Comparison of ENCODE assay signal across 7 mouse cellular contexts in the genomic region with DNA sequence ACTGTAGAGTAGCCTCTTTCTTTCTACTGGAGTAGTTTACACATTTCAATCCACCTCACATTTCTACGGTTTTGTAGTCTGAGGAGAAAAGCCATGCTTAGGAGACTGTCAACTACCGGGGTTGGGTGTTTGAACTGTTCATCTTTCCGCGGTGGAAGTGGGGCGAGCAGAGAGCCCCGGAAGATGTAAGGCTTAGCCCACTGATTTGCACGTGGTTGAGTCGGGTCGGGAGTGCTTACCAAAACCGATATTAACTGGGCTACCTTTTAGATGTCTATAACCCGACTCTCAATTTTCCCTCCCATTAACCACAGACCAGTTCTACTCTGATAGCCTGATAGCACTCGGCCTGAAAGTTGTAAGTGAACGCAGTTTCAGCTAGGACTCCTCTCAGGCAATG. TPM values are rescaled to one million over a fixed set of nuclear protein-coding genes. Genes with fewer than 3 reads are reported as not detected.
A peak's percentile ranks its signal among the peaks of the same experiment; 100 is the strongest.
DNase-seq lines count a peak whose midpoint lies in the region; ATAC-seq and TF ChIP-seq lines count a peak whose summit lies in the region.

No protein-coding gene starts in this region.

- H3K4me2 ChIP-seq in lung, postnatal 0 days (replicated peaks; ENCODE audit: low read depth, low read length) = peak overlapping the region; percentile 74; the same call in 1 of the 2 replicates

- no peak for ATAC-seq in lung, postnatal 0 days

- H3K36me3 ChIP-seq in lung, postnatal 0 days (ENCODE audit: insufficient read depth, low read length) = no peaks in the 10 kb centered on the region
- peaks cover 37% of the 10 kb centered on the region for H3K36me3 ChIP-seq in limb, embryonic 10.5 days

- H3K4me1 ChIP-seq in lung, postnatal 0 days (ENCODE audit: insufficient read depth, low read depth, low read length) = peaks cover 10% of the 10 kb centered on the region; the same call in 1 of the 2 replicates
- peaks cover 4% of the 10 kb centered on the region; the same call in 1 of the 2 replicates for H3K4me1 ChIP-seq in embryonic fibroblast, embryonic 13.5 days (ENCODE audit: control insufficient read depth, insufficient read depth, low read length)
- peaks cover 62% of the 10 kb centered on the region for H3K4me1 ChIP-seq in limb, embryonic 10.5 days

- H3K27me3 ChIP-seq in lung, postnatal 0 days (replicated peaks; ENCODE audit: insufficient read depth, low read length) = peaks cover 19% of the 10 kb centered on the region
- H3K27me3 ChIP-seq in limb, embryonic 10.5 days (ENCODE audit: low read depth, poor library complexity, severe bottlenecking) = peaks cover 4% of the 10 kb centered on the region; the same call in 1 of the 2 replicates

- TF ChIP-seq POLR2A in embryonic fibroblast, embryonic 13.5 days (IDR thresholded peaks at IDR 0.05; ENCODE audit: low read depth, low read length) = no peak

- no peak for DNase-seq in lung, postnatal 0 days (ENCODE audit: low spot score)
- DNase-seq in lung, postnatal 14 days = no peak
- DNase-seq in limb, embryonic 10.5 days (ENCODE audit: low spot score) = no peak
- DNase-seq in thymus, postnatal 0 days (ENCODE audit: low spot score) = peak; percentile 75
- no peak for DNase-seq in adrenal gland, postnatal 14 days
- no peak for DNase-seq in frontal cortex, postnatal 25 days (ENCODE audit: low spot score in 2 of 2)

- TF ChIP-seq EP300 in lung, postnatal 0 days (IDR thresholded peaks at IDR 0.05) = no peak

- H3K27ac ChIP-seq in lung, postnatal 0 days (ENCODE audit: low read length) = no peak overlapping the region
- no peak overlapping the region for H3K27ac ChIP-seq in embryonic fibroblast, embryonic 13.5 days (ENCODE audit: insufficient read depth, low read length)
- 0 out of 2 replicates have a peak overlapping the region, but pooled peaks have one; percentile 97 for H3K27ac ChIP-seq in limb, embryonic 10.5 days

- no peak overlapping the region for H3K9ac ChIP-seq in lung, postnatal 0 days (replicated peaks; ENCODE audit: low read depth)

- 21% methylated on average over 13 of the region's 13 CpGs for WGBS in lung, postnatal 0 days
- under 1% methylated on average over 13 of the region's 13 CpGs for WGBS in limb, embryonic 10.5 days

- peak overlapping the region; percentile 57 for H3K4me3 ChIP-seq in lung, postnatal 0 days (ENCODE audit: low read depth, low read length)
- H3K4me3 ChIP-seq in embryonic fibroblast, embryonic 13.5 days (ENCODE audit: insufficient read depth, low read length) = peak overlapping the region; percentile 48; the same call in 1 of the 2 replicates
- peak overlapping the region; percentile 91 for H3K4me3 ChIP-seq in limb, embryonic 10.5 days

- H3K9me3 ChIP-seq in lung, postnatal 0 days (ENCODE audit: low read length) = no peaks in the 10 kb centered on the region
- H3K9me3 ChIP-seq in limb, embryonic 10.5 days (replicated peaks) = no peaks in the 10 kb centered on the region

- no peak for TF ChIP-seq CTCF in lung, postnatal 0 days (IDR thresholded peaks at IDR 0.05)
- no peak for TF ChIP-seq CTCF in embryonic fibroblast, embryonic 13.5 days (IDR thresholded peaks at IDR 0.05; ENCODE audit: borderline replicate concordance, insufficient read depth, low read length)

RNA-seq across cellular contexts. Expression of a gene that starts 2.8 kb away (rescaled TPM):
- polyA plus RNA-seq in lung, postnatal 0 days (2015; fragmentation: Nextera tagmentation; extraction: Ambion mirVana) = 6.1 and 6.2 TPM in 2 replicates
- 1.7 and 2.0 TPM in 2 replicates for polyA plus RNA-seq in embryonic fibroblast, embryonic 13.5 days (2011; ENCODE audit: insufficient read length, low read depth, missing spikeins)
- polyA plus RNA-seq in limb, embryonic 10.5 days (2016; fragmentation: Nextera tagmentation; extraction: Ambion mirVana) = 60.1 and 76.1 TPM in 2 replicates
- 284 and 306 TPM in 2 replicates for polyA plus RNA-seq in thymus, postnatal 0 days (2015; fragmentation: Nextera tagmentation; extraction: Ambion mirVana)
- total RNA-seq in adrenal gland, postnatal 14 days (2021) = 10.4 and 27.0 TPM in 2 replicates
